Mouse (Mus musculus): Measurements from ENCODE around the gene Imp4. TPM values are rescaled to one million over a fixed set of nuclear protein-coding genes. Genes with fewer than 3 reads are reported as not detected.
A peak's percentile ranks its signal among the peaks of the same experiment; 100 is the strongest.

The Imp4 gene
- total and polyA plus RNA-seq, 3 experiments, result 35.5 to 129 (median 71.2) TPM

GRCm38 (mm10) chr1:34468051-34468450, 28.4 kb downstream of the Imp4 start:
- no peak overlapping the region for H3K4me3 ChIP-seq (ENCODE audit: low read depth, low read length)
- no peaks in the 10 kb centered on the region for H3K9me3 ChIP-seq (replicated peaks)
- TF ChIP-seq GATA1 (IDR thresholded peaks at IDR 0.05; ENCODE audit: borderline replicate concordance, low read length), result no peak
- no peak for TF ChIP-seq POLR2AphosphoS5 (IDR thresholded peaks at IDR 0.05; ENCODE audit: insufficient replicate concordance, low read depth, low read length)
- no peak for TF ChIP-seq CTCF (IDR thresholded peaks at IDR 0.05; ENCODE audit: low read depth, low read length)
- TF ChIP-seq TAL1 (conservative IDR thresholded peaks at IDR 0.05; ENCODE audit: low read depth, low read length), result no peak
- TF ChIP-seq GATA2 (IDR thresholded peaks at IDR 0.05; ENCODE audit: borderline replicate concordance, low read depth, low read length), result no peak
- no peak for ATAC-seq (ENCODE audit: extremely low read depth, insufficient number of reproducible peaks, low FRiP score, poor library complexity, severe bottlenecking)
- peaks cover 18% of the 10 kb centered on the region for H3K27me3 ChIP-seq (ENCODE audit: insufficient read depth, low read length)
- no peak for DNase-seq (ENCODE audit: low spot score)
- peaks cover 11% of the 10 kb centered on the region for H3K36me3 ChIP-seq (replicated peaks)
- peaks cover 45% of the 10 kb centered on the region for H3K4me1 ChIP-seq (ENCODE audit: insufficient read depth, low read depth, low read length)

- Histone ChIP-seq H3K27me3 (ENCODE audit: insufficient read depth, low read length) (peaks cover 20% of the 10 kb centered on the region), H3K4me3 (ENCODE audit: low read depth, low read length) (no peak overlapping the region), H3K36me3 (replicated peaks) (peaks cover 9% of the 10 kb centered on the region), H3K4me1 (ENCODE audit: insufficient read depth, low read depth, low read length) (peaks cover 46% of the 10 kb centered on the region), H3K9me3 (replicated peaks) (no peaks in the 10 kb centered on the region)
- ATAC-seq (ENCODE audit: extremely low read depth, insufficient number of reproducible peaks, low FRiP score, poor library complexity, severe bottlenecking) (no peak), DNase-seq (ENCODE audit: low spot score) (no peak)
- no peak for TF ChIP-seq CTCF (IDR thresholded peaks at IDR 0.05; ENCODE audit: low read depth, low read length)
- no peak for TF ChIP-seq GATA2 (IDR thresholded peaks at IDR 0.05; ENCODE audit: borderline replicate concordance, low read depth, low read length)
- TF ChIP-seq POLR2AphosphoS5 (IDR thresholded peaks at IDR 0.05; ENCODE audit: insufficient replicate concordance, low read depth, low read length), result no peak
- TF ChIP-seq GATA1 (IDR thresholded peaks at IDR 0.05; ENCODE audit: borderline replicate concordance, low read length), result no peak
- TF ChIP-seq TAL1 (conservative IDR thresholded peaks at IDR 0.05; ENCODE audit: low read depth, low read length), result no peak
These were observed 28.8 kb downstream of the Imp4 start for GRCm38 (mm10) chr1:34468500-34468899.

- no peaks in the 10 kb centered on the region for H3K9me3 ChIP-seq (replicated peaks)
- DNase-seq (ENCODE audit: low spot score) (no peak), ATAC-seq (ENCODE audit: extremely low read depth, insufficient number of reproducible peaks, low FRiP score, poor library complexity, severe bottlenecking) (no peak)
- H3K36me3 ChIP-seq (replicated peaks), result peaks cover 6% of the 10 kb centered on the region
- TF ChIP-seq POLR2AphosphoS5 (IDR thresholded peaks at IDR 0.05; ENCODE audit: insufficient replicate concordance, low read depth, low read length) (no peak), GATA2 (IDR thresholded peaks at IDR 0.05; ENCODE audit: borderline replicate concordance, low read depth, low read length) (no peak), GATA1 (IDR thresholded peaks at IDR 0.05; ENCODE audit: borderline replicate concordance, low read length) (no peak), CTCF (IDR thresholded peaks at IDR 0.05; ENCODE audit: low read depth, low read length) (no peak), TAL1 (conservative IDR thresholded peaks at IDR 0.05; ENCODE audit: low read depth, low read length) (no peak)
- no peak overlapping the region for H3K4me3 ChIP-seq (ENCODE audit: low read depth, low read length)
- H3K27me3 ChIP-seq (ENCODE audit: insufficient read depth, low read length), result peaks cover 20% of the 10 kb centered on the region
- peaks cover 43% of the 10 kb centered on the region for H3K4me1 ChIP-seq (ENCODE audit: insufficient read depth, low read depth, low read length)
These were observed 30.1 kb downstream of the Imp4 start for GRCm38 (mm10) chr1:34469801-34470200.

GRCm38 (mm10) chr1:34472427-34473300, 33.0 kb downstream of the Imp4 start:
- H3K9me3 ChIP-seq (replicated peaks), result no peaks in the 10 kb centered on the region
- DNase-seq (ENCODE audit: low spot score), result peak; percentile 68
- H3K4me3 ChIP-seq (ENCODE audit: low read depth, low read length), result peak overlapping the region; percentile 72
- peaks cover 27% of the 10 kb centered on the region for H3K27me3 ChIP-seq (ENCODE audit: insufficient read depth, low read length)
- peak; percentile 86 for ATAC-seq (ENCODE audit: extremely low read depth, insufficient number of reproducible peaks, low FRiP score, poor library complexity, severe bottlenecking)
- H3K36me3 ChIP-seq (replicated peaks), result peaks cover 6% of the 10 kb centered on the region
- no peak for TF ChIP-seq GATA2 (IDR thresholded peaks at IDR 0.05; ENCODE audit: borderline replicate concordance, low read depth, low read length)
- TF ChIP-seq TAL1 (conservative IDR thresholded peaks at IDR 0.05; ENCODE audit: low read depth, low read length), result no peak
- no peak for TF ChIP-seq CTCF (IDR thresholded peaks at IDR 0.05; ENCODE audit: low read depth, low read length)
- no peak for TF ChIP-seq GATA1 (IDR thresholded peaks at IDR 0.05; ENCODE audit: borderline replicate concordance, low read length)
- TF ChIP-seq POLR2AphosphoS5 (IDR thresholded peaks at IDR 0.05; ENCODE audit: insufficient replicate concordance, low read depth, low read length), result no peak
- peaks cover 33% of the 10 kb centered on the region for H3K4me1 ChIP-seq (ENCODE audit: insufficient read depth, low read depth, low read length)

GRCm38 (mm10) chr1:34478891-34479655, 39.4 kb downstream of the Imp4 start:
- H3K27me3 ChIP-seq (ENCODE audit: insufficient read depth, low read length), result peaks cover 16% of the 10 kb centered on the region
- no peak for TF ChIP-seq GATA1 (IDR thresholded peaks at IDR 0.05; ENCODE audit: borderline replicate concordance, low read length)
- no peak for TF ChIP-seq POLR2AphosphoS5 (IDR thresholded peaks at IDR 0.05; ENCODE audit: insufficient replicate concordance, low read depth, low read length)
- no peak for TF ChIP-seq TAL1 (conservative IDR thresholded peaks at IDR 0.05; ENCODE audit: low read depth, low read length)
- no peak for TF ChIP-seq CTCF (IDR thresholded peaks at IDR 0.05; ENCODE audit: low read depth, low read length)
- no peak for TF ChIP-seq GATA2 (IDR thresholded peaks at IDR 0.05; ENCODE audit: borderline replicate concordance, low read depth, low read length)
- no peaks in the 10 kb centered on the region for H3K36me3 ChIP-seq (replicated peaks)
- H3K4me3 ChIP-seq (ENCODE audit: low read depth, low read length), result no peak overlapping the region
- ATAC-seq (ENCODE audit: extremely low read depth, insufficient number of reproducible peaks, low FRiP score, poor library complexity, severe bottlenecking), result no peak
- peaks cover 24% of the 10 kb centered on the region for H3K4me1 ChIP-seq (ENCODE audit: insufficient read depth, low read depth, low read length)
- DNase-seq (ENCODE audit: low spot score), result no peak
- no peaks in the 10 kb centered on the region for H3K9me3 ChIP-seq (replicated peaks)

- H3K4me1 ChIP-seq (ENCODE audit: insufficient read depth, low read depth, low read length), result peaks cover 38% of the 10 kb centered on the region
These were observed 41.1 kb downstream of the Imp4 start for GRCm38 (mm10) chr1:34480801-34481200.

More at GRCm38 (mm10) chr1:34480801-34481200, 41.1 kb downstream of the Imp4 start:
- H3K36me3 ChIP-seq (replicated peaks), result no peaks in the 10 kb centered on the region
- no peaks in the 10 kb centered on the region for H3K9me3 ChIP-seq (replicated peaks)
- TF ChIP-seq POLR2AphosphoS5 (IDR thresholded peaks at IDR 0.05; ENCODE audit: insufficient replicate concordance, low read depth, low read length) (no peak), GATA1 (IDR thresholded peaks at IDR 0.05; ENCODE audit: borderline replicate concordance, low read length) (no peak), GATA2 (IDR thresholded peaks at IDR 0.05; ENCODE audit: borderline replicate concordance, low read depth, low read length) (no peak), TAL1 (conservative IDR thresholded peaks at IDR 0.05; ENCODE audit: low read depth, low read length) (no peak), CTCF (IDR thresholded peaks at IDR 0.05; ENCODE audit: low read depth, low read length) (no peak)
- no peak for DNase-seq (ENCODE audit: low spot score)
- H3K4me3 ChIP-seq (ENCODE audit: low read depth, low read length), result no peak overlapping the region
- no peak for ATAC-seq (ENCODE audit: extremely low read depth, insufficient number of reproducible peaks, low FRiP score, poor library complexity, severe bottlenecking)
- peaks cover 9% of the 10 kb centered on the region for H3K27me3 ChIP-seq (ENCODE audit: insufficient read depth, low read length)
